Mouse (Mus musculus): ENCODE results near the gene Ntf3.

GRCm38 (mm10) chr6:126165591-126166155 lies 1.0 kb downstream of the Ntf3 start:
- TF ChIP-seq ZC3H11A (IDR thresholded peaks at IDR 0.05; ENCODE audit: low read depth, low read length) = no peak
- TF ChIP-seq CTCF (conservative IDR thresholded peaks at IDR 0.05 in 1 of 2, IDR thresholded peaks at IDR 0.05 in 1 of 2; ENCODE audit: low read depth in 2 of 2, low read length in 2 of 2) = no peak
- TF ChIP-seq POLR2A (IDR thresholded peaks at IDR 0.05; ENCODE audit: low read depth, low read length) = no peak
- TF ChIP-seq NRF1 (IDR thresholded peaks at IDR 0.05; ENCODE audit: low read depth, low read length) = no peak
- no peak for TF ChIP-seq ETS1 (conservative IDR thresholded peaks at IDR 0.05; ENCODE audit: low read depth, low read length)
- TF ChIP-seq ELF1 (IDR thresholded peaks at IDR 0.05; ENCODE audit: low read depth, low read length) = no peak
- TF ChIP-seq CHD2 (IDR thresholded peaks at IDR 0.05; ENCODE audit: low read length) = no peak
- TF ChIP-seq JUND (conservative IDR thresholded peaks at IDR 0.05; ENCODE audit: low read depth, low read length) = no peak
- no peak for TF ChIP-seq MAZ (IDR thresholded peaks at IDR 0.05; ENCODE audit: low read depth, low read length)
- TF ChIP-seq MAX (IDR thresholded peaks at IDR 0.05; ENCODE audit: low read length) = no peak
